Mouse (Mus musculus): ENCODE data around the gene Ift88. TPM values are rescaled to one million over a fixed set of nuclear protein-coding genes. Genes with fewer than 3 reads are reported as not detected.

Ift88 gene
- polyA plus RNA-seq, 1 experiment: 7.8 TPM

GRCm38 (mm10) chr14:57537261-57538015, 113.6 kb downstream of the Ift88 start:
- H3K4me1 ChIP-seq (ENCODE audit: control insufficient read depth, insufficient read depth, low read length): peaks cover 10% of the 10 kb centered on the region
- H3K27ac ChIP-seq (ENCODE audit: insufficient read depth, low read depth, low read length): no peak overlapping the region
- peak overlapping the region; percentile 45 for H3K4me3 ChIP-seq (ENCODE audit: insufficient read depth, low read length)
- TF ChIP-seq CTCF (IDR thresholded peaks at IDR 0.05; ENCODE audit: low read depth, low read length) (no peak), POLR2A (IDR thresholded peaks at IDR 0.05; ENCODE audit: borderline replicate concordance, low read depth, low read length) (no peak)

- H3K4me3 ChIP-seq (ENCODE audit: insufficient read depth, low read length): no peak overlapping the region
- no peak overlapping the region for H3K27ac ChIP-seq (ENCODE audit: insufficient read depth, low read depth, low read length)
- H3K4me1 ChIP-seq (ENCODE audit: control insufficient read depth, insufficient read depth, low read length): peaks cover 10% of the 10 kb centered on the region
- TF ChIP-seq CTCF (IDR thresholded peaks at IDR 0.05; ENCODE audit: low read depth, low read length): no peak
- no peak for TF ChIP-seq POLR2A (IDR thresholded peaks at IDR 0.05; ENCODE audit: borderline replicate concordance, low read depth, low read length)
These were observed 116.8 kb downstream of the Ift88 start for GRCm38 (mm10) chr14:57540683-57541082.

- Histone ChIP-seq H3K27ac (ENCODE audit: insufficient read depth, low read depth, low read length) (no peak overlapping the region), H3K4me3 (ENCODE audit: insufficient read depth, low read length) (no peak overlapping the region), H3K4me1 (ENCODE audit: control insufficient read depth, insufficient read depth, low read length) (peaks cover 7% of the 10 kb centered on the region)
- no peak for TF ChIP-seq CTCF (IDR thresholded peaks at IDR 0.05; ENCODE audit: low read depth, low read length)
- no peak for TF ChIP-seq POLR2A (IDR thresholded peaks at IDR 0.05; ENCODE audit: borderline replicate concordance, low read depth, low read length)
These were observed 118.4 kb downstream of the Ift88 start for GRCm38 (mm10) chr14:57542231-57542630.

GRCm38 (mm10) chr14:57543420-57544039, 119.7 kb downstream of the Ift88 start:
- no peak overlapping the region for H3K4me3 ChIP-seq (ENCODE audit: insufficient read depth, low read length)
- no peak for TF ChIP-seq POLR2A (IDR thresholded peaks at IDR 0.05; ENCODE audit: borderline replicate concordance, low read depth, low read length)
- no peak for TF ChIP-seq CTCF (IDR thresholded peaks at IDR 0.05; ENCODE audit: low read depth, low read length)
- H3K4me1 ChIP-seq (ENCODE audit: control insufficient read depth, insufficient read depth, low read length): no peaks in the 10 kb centered on the region
- H3K27ac ChIP-seq (ENCODE audit: insufficient read depth, low read depth, low read length): no peak overlapping the region

DNA sequence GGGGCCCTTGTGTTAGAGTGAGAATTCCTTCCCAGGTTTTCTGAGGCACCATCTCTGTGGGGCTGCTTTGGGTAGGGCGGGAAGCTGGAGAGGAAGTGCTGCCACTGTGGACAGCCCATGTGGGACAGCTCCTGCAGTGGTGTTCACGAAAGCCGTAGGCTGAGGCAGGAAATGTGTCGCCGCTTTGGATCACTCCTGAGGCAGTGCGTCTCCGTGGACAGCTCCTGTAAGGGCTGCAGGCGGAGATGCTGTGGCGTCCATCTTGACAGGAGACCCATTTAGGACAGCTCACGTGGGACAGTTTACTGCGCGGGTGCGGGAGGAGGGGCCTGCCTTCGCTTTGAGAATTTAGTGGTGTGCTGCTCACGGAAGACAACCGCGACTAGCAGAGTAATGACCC, 121.7 kb downstream of the Ift88 start:
- no peaks in the 10 kb centered on the region for H3K4me1 ChIP-seq (ENCODE audit: control insufficient read depth, insufficient read depth, low read length)
- H3K27ac ChIP-seq (ENCODE audit: insufficient read depth, low read depth, low read length): no peak overlapping the region
- H3K4me3 ChIP-seq (ENCODE audit: insufficient read depth, low read length): no peak overlapping the region
- TF ChIP-seq CTCF (IDR thresholded peaks at IDR 0.05; ENCODE audit: low read depth, low read length) (no peak), POLR2A (IDR thresholded peaks at IDR 0.05; ENCODE audit: borderline replicate concordance, low read depth, low read length) (no peak)

GRCm38 (mm10) chr14:57546131-57546530, 122.3 kb downstream of the Ift88 start:
- Histone ChIP-seq H3K27ac (ENCODE audit: insufficient read depth, low read depth, low read length) (no peak overlapping the region), H3K4me3 (ENCODE audit: insufficient read depth, low read length) (no peak overlapping the region), H3K4me1 (ENCODE audit: control insufficient read depth, insufficient read depth, low read length) (no peaks in the 10 kb centered on the region)
- no peak for TF ChIP-seq POLR2A (IDR thresholded peaks at IDR 0.05; ENCODE audit: borderline replicate concordance, low read depth, low read length)
- no peak for TF ChIP-seq CTCF (IDR thresholded peaks at IDR 0.05; ENCODE audit: low read depth, low read length)

DNA sequence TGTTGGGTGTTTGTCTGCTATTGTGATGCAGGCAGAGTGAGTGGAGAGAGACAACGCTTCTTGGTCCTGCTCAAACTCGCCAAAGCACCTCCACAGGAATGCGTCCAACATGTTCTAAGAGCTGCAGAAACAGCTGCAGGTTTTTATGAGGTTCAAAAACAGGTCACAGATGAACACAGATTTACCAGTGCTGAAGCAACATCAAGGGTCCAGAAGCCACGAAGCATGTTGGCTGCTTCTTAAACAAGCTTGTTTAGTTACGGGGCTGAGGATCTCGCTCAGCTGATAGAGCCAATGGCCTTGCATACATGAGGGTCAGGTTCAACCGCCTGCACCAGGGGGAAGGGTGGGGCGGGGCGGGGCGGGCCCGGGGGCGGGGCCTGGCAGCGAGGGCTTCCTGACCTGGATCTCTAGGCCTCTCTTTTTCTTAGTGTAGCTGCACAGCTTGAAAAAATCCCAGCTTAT, 122.7 kb downstream of the Ift88 start:
- H3K4me3 ChIP-seq (ENCODE audit: insufficient read depth, low read length): no peak overlapping the region
- no peak overlapping the region for H3K27ac ChIP-seq (ENCODE audit: insufficient read depth, low read depth, low read length)
- no peaks in the 10 kb centered on the region for H3K4me1 ChIP-seq (ENCODE audit: control insufficient read depth, insufficient read depth, low read length)
- TF ChIP-seq POLR2A (IDR thresholded peaks at IDR 0.05; ENCODE audit: borderline replicate concordance, low read depth, low read length): no peak
- no peak for TF ChIP-seq CTCF (IDR thresholded peaks at IDR 0.05; ENCODE audit: low read depth, low read length)

DNA sequence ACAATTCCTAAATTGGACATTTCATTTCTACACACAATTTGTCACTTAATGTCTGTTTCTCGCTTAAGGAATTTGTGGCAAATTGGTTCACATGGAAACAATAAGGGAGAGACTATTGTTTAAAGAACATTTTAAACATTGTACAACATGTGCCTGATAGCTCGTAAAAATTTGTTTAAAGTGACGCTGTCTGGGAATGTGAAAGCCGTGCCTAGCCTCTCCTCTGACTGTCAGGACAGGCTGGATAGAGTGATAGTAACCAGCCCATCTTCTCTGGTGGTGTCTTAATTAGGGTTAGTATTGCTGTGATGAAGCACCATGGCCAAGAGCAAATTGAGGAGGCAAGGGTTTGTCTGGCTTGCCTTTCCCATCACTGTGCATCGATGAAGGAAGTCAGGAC, 123.2 kb downstream of the Ift88 start:
- Histone ChIP-seq H3K4me1 (ENCODE audit: control insufficient read depth, insufficient read depth, low read length) (no peaks in the 10 kb centered on the region), H3K27ac (ENCODE audit: insufficient read depth, low read depth, low read length) (no peak overlapping the region), H3K4me3 (ENCODE audit: insufficient read depth, low read length) (no peak overlapping the region)
- TF ChIP-seq CTCF (IDR thresholded peaks at IDR 0.05; ENCODE audit: low read depth, low read length) (no peak), POLR2A (IDR thresholded peaks at IDR 0.05; ENCODE audit: borderline replicate concordance, low read depth, low read length) (no peak)

DNA sequence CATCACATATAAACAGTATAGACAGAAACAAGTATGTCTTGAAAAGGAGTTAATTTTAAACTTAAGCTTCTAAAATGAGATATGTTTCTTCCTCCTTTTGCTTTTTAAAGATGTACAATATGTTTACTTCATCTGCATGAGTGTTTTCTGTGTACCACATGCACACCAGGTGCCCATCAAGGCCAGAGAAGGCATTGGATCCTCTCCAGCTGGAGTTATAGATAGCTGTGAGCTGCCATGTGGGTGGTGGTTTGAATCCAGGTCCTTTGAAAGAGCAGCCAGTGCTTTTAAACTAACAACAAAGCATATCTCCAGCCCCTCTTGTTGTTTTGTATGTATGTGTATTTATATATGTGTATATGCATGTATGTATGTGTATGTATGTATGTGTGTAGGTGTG, 129.1 kb downstream of the Ift88 start:
- no peak for TF ChIP-seq CTCF (IDR thresholded peaks at IDR 0.05; ENCODE audit: low read depth, low read length)
- no peak for TF ChIP-seq POLR2A (IDR thresholded peaks at IDR 0.05; ENCODE audit: borderline replicate concordance, low read depth, low read length)
- H3K27ac ChIP-seq (ENCODE audit: insufficient read depth, low read depth, low read length): no peak overlapping the region
- no peak overlapping the region for H3K4me3 ChIP-seq (ENCODE audit: insufficient read depth, low read length)
- no peaks in the 10 kb centered on the region for H3K4me1 ChIP-seq (ENCODE audit: control insufficient read depth, insufficient read depth, low read length)

GRCm38 (mm10) chr14:57554434-57554833, 130.6 kb downstream of the Ift88 start:
- no peak overlapping the region for H3K4me3 ChIP-seq (ENCODE audit: insufficient read depth, low read length)
- H3K4me1 ChIP-seq (ENCODE audit: control insufficient read depth, insufficient read depth, low read length): no peaks in the 10 kb centered on the region
- no peak for TF ChIP-seq POLR2A (IDR thresholded peaks at IDR 0.05; ENCODE audit: borderline replicate concordance, low read depth, low read length)
- TF ChIP-seq CTCF (IDR thresholded peaks at IDR 0.05; ENCODE audit: low read depth, low read length): no peak
- no peak overlapping the region for H3K27ac ChIP-seq (ENCODE audit: insufficient read depth, low read depth, low read length)
